Mouse (Mus musculus): ENCODE data around the gene Ube3c.

Ube3c gene

DNA sequence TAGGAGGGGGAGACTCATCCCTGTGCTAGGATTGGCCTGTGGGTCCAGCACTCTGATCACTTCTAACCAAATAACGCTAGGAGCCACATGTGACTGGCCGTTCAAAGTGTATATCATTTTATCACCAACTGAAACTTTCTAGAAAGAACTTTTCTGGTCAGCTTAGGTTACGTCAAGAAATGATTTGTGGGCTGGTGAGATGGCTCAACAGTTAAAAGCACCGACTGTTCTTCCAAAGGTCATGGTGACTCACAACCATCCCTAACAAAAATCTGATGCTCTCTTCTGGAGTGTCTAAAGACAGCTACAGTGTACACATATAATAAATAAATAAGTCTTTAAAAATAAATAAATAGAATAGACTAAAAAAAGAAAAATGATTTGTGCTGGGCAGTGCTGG lies 103.5 kb downstream of the Ube3c start:
- DNase-seq (ENCODE audit: low read depth, low spot score), result no peak

DNA sequence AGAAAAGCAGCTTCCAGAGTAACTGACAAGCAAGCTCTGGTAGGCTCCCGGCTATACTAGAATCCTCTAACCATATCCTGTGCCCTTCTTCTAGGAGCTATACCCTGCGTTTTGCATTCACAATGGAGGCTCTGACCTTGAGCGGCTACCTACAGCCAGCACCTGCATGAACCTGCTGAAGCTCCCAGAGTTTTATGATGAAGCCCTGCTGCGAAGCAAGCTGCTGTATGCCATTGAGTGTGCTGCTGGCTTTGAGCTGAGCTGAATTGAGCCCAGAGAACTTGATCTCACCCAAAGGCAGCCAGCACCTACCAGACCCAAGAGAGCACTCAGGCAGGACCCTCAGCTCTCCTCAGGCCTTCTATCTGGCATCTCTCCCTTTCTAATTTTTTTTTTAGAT lies 105.3 kb downstream of the Ube3c start:
- no peak for DNase-seq (ENCODE audit: low read depth, low spot score)

DNA sequence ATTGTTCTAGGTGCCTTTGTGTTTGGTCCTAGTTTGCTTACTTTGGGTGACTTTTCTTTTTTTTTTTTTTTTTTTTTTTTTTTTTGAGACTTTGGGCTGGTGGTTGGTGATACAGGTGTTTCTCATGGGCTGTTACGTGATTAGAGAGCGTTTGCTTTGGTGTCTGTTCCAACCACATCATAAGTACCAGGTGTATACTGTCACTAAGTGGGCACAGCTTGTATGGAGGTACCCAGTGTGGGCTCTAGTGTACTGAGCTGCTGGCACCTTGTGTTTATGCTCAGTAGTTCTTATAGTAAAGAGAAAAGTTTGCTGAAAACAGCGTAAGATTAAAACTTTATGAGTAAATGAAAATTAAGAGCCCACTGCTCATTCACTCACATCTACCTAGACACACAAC lies 107.4 kb downstream of the Ube3c start:
- DNase-seq (ENCODE audit: low read depth, low spot score), result no peak

DNA sequence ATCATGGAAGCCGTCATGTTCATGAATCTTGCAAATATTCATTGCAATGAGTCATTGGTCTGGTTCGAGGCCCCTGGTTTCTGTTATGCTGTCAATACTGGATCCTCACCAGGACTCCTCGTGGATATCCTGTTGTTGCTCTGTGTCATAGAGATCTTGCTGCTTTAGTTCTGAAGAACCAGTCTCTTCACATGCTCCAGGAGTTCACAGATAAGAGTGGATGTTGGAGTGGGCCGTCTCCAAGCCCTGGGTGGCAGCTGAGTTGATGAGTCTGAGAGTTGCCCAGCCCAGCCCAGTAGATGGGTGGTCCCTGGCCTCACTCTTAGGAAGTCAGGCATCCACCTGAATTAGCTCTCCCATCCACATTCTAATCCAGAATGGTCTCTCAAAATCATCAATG lies 116.0 kb downstream of the Ube3c start:
- DNase-seq (ENCODE audit: low read depth, low spot score), result no peak

DNA sequence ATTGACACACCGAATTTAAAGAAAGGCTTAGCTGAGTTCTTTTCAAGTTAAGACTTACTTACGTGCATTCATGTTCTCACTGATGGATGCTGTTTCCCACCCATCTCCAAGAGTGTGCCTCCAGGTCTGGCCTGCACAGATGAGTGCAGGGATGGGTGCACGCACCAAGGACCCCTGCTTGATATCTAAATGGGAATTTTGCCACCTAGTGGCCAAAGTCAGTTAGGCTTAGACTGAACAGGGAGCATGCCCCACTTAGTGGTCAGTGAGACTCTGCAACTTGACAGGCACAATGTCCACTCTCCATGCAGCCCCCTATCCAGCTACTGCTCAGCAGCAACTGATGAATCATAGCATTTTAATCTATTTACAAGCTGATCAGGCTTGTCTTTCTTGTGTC lies 118.6 kb downstream of the Ube3c start:
- peak; percentile 54 for DNase-seq (ENCODE audit: low read depth, low spot score)

DNA sequence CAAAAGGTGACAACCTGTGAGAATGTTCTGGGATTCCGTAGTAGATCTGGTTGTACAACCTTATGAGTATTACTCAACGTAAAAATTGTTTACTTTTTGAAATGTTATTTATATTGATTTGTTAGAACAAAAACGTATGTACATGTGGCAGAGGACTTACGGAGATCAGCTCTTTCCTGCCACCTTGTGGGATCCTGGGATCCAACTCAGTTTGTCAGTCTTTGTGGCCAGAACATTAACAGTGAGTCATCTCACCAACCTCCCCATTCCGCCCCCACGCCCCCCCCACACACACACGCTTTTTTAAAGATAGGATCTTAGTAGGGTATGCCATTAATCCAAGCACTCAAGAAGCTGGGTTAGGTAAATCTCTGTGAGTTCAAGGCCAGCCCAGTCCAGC lies 119.3 kb downstream of the Ube3c start:
- no peak for DNase-seq (ENCODE audit: low read depth, low spot score)

DNA sequence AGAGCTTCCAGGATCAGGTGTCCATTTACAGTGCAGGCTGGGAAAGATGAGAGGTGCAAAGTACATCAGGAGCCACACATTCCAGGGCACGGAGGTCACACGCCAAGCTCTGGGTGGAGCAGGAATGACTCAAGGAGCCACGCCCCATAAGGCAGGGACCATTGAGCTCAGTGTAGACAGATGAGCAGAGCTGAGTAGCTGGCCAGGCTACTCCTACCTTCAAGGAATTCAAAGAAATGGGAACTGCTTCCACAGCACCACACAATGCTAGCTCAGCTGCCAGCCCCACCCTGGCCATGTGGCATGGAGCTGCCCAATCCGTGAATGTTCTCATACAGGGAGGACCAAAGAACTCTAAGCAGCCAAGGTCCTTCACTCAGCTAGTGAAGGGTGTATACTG lies 129.5 kb downstream of the Ube3c start:
- DNase-seq (ENCODE audit: low read depth, low spot score), result no peak

DNA sequence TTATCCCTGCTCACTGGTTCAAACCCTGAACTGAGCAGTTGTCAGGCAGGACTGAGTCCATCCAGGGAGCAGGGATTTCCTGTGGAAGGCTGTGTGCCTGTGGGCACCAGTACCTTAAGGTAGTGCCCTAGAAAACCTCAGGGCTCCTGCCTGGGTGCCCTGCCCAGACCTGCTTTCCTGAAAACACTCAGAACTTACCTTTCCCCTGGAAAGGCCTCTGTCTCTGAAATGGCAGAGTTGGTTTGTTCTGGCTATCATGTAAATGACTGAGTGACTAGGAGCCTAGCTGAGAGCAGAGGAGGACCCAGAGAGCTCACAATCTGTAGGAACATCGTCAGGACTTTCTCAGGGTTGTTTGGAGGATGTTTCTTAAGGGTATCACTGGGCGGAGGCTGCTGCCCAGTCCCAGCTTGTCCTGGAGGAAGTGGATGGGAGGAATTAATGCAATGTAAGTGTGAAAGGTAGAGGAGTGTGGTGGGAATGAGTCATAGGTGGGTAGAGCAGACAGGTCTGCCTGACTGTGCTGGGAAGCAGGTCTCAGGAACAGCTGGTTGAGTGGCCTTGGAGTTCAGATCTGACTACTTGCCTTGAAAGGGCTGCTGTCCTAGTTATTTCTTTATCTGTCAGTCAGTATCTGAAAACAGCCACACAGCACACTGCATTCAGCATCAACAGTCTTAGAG lies 130.6 kb downstream of the Ube3c start:
- DNase-seq (ENCODE audit: low read depth, low spot score), result no peak

DNA sequence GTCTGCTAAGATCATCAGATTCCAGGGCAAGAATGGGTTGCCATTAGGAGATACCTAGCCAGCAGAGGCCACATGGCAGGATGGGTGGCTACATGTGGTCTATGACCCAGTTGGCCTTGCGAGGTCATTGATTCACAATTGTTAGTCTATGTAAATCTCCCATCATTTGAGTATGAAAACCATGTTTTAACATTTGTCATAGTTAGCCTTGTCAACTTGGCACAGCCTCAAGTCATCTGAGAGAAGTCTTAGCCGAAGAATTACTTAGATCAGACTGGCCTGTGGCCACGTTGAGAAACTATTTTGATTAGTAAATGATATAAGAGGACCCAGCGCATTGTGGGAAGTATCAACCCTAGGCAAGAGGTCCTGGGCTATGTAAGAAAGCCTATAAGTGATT lies 138.2 kb downstream of the Ube3c start:
- DNase-seq (ENCODE audit: low read depth, low spot score), result no peak

DNA sequence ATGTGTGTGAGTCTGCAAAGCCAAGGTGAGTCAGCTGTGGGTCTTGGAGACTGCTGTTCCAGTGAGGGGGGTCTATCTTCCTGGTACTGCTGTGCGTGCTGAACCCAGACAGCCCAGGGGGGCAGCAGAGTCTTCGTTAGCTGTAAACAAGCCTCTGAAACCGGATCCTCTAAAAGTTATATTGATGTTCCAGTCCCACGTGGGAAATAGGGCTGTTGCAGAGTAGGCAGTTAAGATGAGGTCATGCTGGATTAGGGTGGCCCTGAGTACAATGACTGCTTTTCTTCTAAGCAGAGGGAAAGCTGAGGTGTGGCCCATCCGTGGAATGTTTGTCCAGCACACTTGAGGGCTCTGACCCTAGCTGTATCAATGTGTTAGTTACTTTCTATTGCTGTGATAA lies 139.2 kb downstream of the Ube3c start:
- no peak for DNase-seq (ENCODE audit: low read depth, low spot score)

DNA sequence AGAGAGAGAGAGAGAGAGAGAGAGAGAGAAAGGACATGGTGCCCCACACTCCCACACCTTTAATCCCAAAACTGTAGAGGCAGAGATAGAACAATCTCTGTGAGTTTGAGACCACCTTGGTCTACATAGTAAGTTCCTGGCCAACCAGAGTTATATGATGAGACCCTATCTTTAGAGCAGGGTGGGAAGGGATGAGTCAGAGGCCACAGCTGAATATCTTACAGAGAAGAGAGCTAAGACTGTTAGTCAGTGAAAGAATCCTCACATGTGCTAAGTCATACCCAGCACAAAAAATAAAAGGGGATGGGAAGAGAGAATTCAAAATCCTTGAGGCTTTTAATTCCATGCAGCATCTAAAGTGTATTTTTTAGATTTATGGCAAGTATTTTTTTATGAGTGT lies 142.6 kb downstream of the Ube3c start:
- DNase-seq (ENCODE audit: low read depth, low spot score), result no peak

DNA sequence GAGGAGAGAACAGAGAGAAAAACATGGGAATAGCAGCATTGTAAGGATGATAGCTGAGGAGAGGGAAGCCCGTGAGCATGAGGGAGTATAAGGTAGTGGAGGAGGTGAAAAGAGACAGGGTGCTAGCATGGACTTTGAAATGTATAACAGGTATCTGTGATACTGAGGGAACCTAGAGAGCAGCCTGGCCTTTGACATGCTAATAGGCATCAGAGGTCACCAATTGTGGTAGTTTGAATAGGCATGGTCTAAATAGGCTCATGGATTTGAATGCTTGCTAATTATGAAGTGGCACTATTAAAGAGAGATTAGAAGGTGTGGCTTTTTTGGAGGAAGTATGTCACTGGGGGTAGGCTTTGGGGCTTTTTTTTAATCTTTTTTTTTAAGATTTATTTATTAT lies 143.9 kb downstream of the Ube3c start:
- no peak for DNase-seq (ENCODE audit: low read depth, low spot score)

DNA sequence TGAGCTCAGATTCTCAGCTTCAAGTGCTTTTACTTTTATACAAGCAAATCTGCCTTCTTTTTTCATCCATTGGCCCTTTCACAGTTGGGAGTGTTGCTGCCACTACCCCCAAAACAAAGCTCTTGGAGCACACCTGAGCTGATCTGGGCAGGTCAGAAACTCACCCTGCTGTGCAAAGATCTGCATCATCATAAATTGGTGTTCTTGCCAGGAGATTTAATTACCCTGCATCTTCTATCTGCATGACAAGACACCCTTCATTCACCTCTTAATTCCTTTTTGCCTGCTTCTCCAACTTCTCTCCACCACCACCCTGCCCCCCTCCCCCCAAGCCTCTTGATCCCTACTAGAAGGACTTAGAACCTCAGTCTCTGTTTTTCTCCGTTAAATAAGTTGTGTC lies 152.1 kb downstream of the Ube3c start:
- DNase-seq (ENCODE audit: low read depth, low spot score), result no peak

DNA sequence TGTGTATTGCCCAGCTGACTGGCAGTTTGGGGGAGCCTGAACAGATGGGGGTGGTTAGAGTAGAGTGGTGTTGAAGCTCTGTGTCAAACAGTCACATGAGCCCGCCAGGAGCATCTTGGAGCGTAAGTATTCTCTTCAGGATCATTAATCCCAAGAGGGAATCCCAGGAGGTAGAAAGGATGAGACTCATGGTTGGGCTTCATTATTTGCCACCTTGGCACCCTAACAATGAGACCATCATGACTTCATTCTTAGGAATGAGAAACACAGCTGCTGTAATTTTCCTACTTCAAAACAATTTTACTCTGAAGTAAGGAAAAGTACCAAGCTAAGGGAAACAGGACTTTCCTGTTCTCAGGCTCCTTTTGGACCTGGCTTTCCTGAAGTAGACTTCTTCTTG lies 156.3 kb downstream of the Ube3c start:
- no peak for DNase-seq (ENCODE audit: low read depth, low spot score)
